Mouse (Mus musculus): ENCODE measurements around the gene Gm6899.

Gm6899 gene

DNA sequence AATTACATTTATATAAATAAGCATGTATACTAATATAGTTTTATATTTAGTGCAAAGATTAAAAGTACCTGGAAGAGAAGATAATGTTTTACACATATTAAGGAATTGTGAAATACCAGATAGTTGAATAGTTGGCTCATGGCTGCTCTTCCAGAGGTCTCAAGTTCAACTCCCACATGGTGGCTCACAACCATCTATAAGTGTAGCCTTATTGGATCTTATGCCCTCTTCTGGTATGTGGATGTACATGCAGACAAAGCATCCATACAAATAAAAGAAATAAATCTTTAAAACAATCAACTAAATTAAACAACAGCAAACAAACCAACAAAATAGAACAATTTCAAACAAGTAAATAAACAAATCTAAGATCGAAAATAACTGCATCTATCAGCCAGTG lies 49.1 kb downstream of the Gm6899 start:
- peak; percentile 24 for DNase-seq (ENCODE audit: low read depth)

All from induced T-regulatory cell, adult 2 months (primary cell).